Mouse (Mus musculus): ENCODE measurements around the gene Plpp3. TPM values are rescaled to one million over a fixed set of nuclear protein-coding genes. Genes with fewer than 3 reads are reported as not detected.

Gene Plpp3
- total and polyA plus RNA-seq, 2 experiments from 2014 or later: 167 to 180 TPM

DNA sequence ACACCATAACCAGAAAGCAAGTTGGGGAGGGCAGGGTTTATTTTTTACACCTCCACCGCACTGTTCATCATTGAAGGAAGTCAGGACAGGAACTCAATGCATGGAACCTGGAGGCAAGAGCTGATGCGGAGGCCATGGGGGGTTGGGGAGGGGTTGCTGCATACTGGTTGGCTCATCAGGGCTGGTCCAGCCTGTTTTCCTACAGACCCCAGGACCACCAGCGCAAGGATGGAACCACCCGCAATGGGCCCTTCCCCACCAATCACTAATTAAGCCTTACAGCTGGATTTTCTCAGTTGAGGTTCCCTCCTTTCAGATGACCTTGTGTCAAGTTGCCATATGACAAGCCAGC is 46.5 kb upstream of the Plpp3 start:
- TF ChIP-seq CTCF (IDR thresholded peaks at IDR 0.05; ENCODE audit: low read depth): no peak
- 43% methylated on average over 4 of the region's 4 CpGs for WGBS
- no peaks in the 10 kb centered on the region for H3K9me3 ChIP-seq (ENCODE audit: low read length)
- H3K9ac ChIP-seq (replicated peaks; ENCODE audit: low read length): peak overlapping the region; percentile 90; the same call in 1 of the 2 replicates
- H3K36me3 ChIP-seq (ENCODE audit: insufficient read depth, low read length): no peaks in the 10 kb centered on the region
- H3K4me3 ChIP-seq (ENCODE audit: low read length): peak overlapping the region; percentile 79
- ATAC-seq (peak; percentile 25), DNase-seq (ENCODE audit: low spot score) (no peak)
- peak overlapping the region; percentile 68 for H3K4me2 ChIP-seq (ENCODE audit: low read depth, low read length)
- peak overlapping the region; percentile 94 for H3K27ac ChIP-seq
- peaks cover 14% of the 10 kb centered on the region; the same call in 1 of the 2 replicates for H3K4me1 ChIP-seq (ENCODE audit: insufficient read depth, low read length)
- H3K27me3 ChIP-seq (ENCODE audit: insufficient read depth, low read length): no peaks in the 10 kb centered on the region

DNA sequence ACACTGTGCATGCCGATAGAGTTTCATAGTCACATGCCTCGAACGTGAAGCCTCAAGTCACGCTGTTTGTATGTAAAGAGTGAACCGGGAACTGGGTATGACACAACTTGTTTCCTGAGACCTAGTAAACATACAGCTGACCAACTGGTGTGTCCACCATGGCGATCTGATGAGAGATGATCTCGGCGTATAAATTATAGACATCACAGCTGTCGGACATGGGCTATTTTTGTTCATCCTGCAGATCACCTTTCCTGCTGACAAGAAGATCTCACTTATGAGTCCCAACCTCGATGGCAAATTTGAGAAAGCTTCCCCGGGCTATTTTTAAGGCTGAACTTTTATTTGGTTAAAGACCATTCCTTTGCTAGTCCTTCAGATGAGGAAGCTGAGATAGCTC is 45.4 kb upstream of the Plpp3 start:
- DNase-seq (ENCODE audit: low spot score) (no peak), ATAC-seq (no peak)
- no peaks in the 10 kb centered on the region for H3K36me3 ChIP-seq (ENCODE audit: insufficient read depth, low read length)
- peaks cover 14% of the 10 kb centered on the region; the same call in 1 of the 2 replicates for H3K4me1 ChIP-seq (ENCODE audit: insufficient read depth, low read length)
- H3K27me3 ChIP-seq (ENCODE audit: insufficient read depth, low read length): no peaks in the 10 kb centered on the region
- no peak overlapping the region for H3K4me3 ChIP-seq (ENCODE audit: low read length)
- no peak overlapping the region for H3K27ac ChIP-seq
- no peaks in the 10 kb centered on the region for H3K9me3 ChIP-seq (ENCODE audit: low read length)
- 89% methylated on average over 11 of the region's 11 CpGs for WGBS
- no peak overlapping the region for H3K4me2 ChIP-seq (ENCODE audit: low read depth, low read length)
- no peak for TF ChIP-seq CTCF (IDR thresholded peaks at IDR 0.05; ENCODE audit: low read depth)
- H3K9ac ChIP-seq (replicated peaks; ENCODE audit: low read length): no peak overlapping the region

GRCm38 (mm10) chr4:105113042-105113441 is 44.1 kb upstream of the Plpp3 start:
- WGBS: 93% methylated on average over 5 of the region's 5 CpGs
- Histone ChIP-seq H3K4me2 (ENCODE audit: low read depth, low read length) (no peak overlapping the region), H3K9ac (replicated peaks; ENCODE audit: low read length) (no peak overlapping the region), H3K27me3 (ENCODE audit: insufficient read depth, low read length) (no peaks in the 10 kb centered on the region), H3K27ac (no peak overlapping the region), H3K36me3 (ENCODE audit: insufficient read depth, low read length) (no peaks in the 10 kb centered on the region), H3K4me1 (ENCODE audit: insufficient read depth, low read length) (peaks cover 12% of the 10 kb centered on the region; the same call in 1 of the 2 replicates), H3K4me3 (ENCODE audit: low read length) (no peak overlapping the region), H3K9me3 (ENCODE audit: low read length) (no peaks in the 10 kb centered on the region)
- DNase-seq (ENCODE audit: low spot score) (no peak), ATAC-seq (no peak)
- no peak for TF ChIP-seq CTCF (IDR thresholded peaks at IDR 0.05; ENCODE audit: low read depth)

GRCm38 (mm10) chr4:105113468-105113867 is 43.7 kb upstream of the Plpp3 start:
- DNase-seq (ENCODE audit: low spot score) (no peak), ATAC-seq (no peak)
- Histone ChIP-seq H3K4me1 (ENCODE audit: insufficient read depth, low read length) (peaks cover 7% of the 10 kb centered on the region; the same call in 1 of the 2 replicates), H3K27ac (no peak overlapping the region), H3K9me3 (ENCODE audit: low read length) (no peaks in the 10 kb centered on the region), H3K4me2 (ENCODE audit: low read depth, low read length) (no peak overlapping the region), H3K9ac (replicated peaks; ENCODE audit: low read length) (no peak overlapping the region), H3K4me3 (ENCODE audit: low read length) (no peak overlapping the region), H3K36me3 (ENCODE audit: insufficient read depth, low read length) (no peaks in the 10 kb centered on the region), H3K27me3 (ENCODE audit: insufficient read depth, low read length) (no peaks in the 10 kb centered on the region)
- 87% methylated on average over 3 of the region's 3 CpGs for WGBS
- TF ChIP-seq CTCF (IDR thresholded peaks at IDR 0.05; ENCODE audit: low read depth): no peak

DNA sequence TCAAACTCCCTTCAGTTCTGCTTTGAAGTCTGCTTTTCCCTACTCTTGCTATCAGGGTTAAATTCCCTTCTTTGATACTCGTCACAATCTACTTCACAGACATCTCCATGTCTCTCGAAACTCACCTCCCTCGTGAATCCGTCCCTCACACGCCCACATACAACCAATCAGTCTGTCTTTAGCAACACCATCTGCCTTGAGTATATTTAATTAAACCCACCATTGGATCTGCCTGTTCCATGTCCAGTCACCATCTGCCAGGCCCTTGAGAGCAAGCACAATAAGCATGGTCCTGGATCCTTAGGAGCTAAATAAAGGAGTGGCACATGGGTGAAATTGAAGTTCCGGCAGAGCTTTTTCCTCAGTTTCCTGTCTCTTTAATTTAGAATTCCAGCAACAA is 36.1 kb upstream of the Plpp3 start:
- 54% methylated on average over 6 of the region's 6 CpGs for WGBS
- TF ChIP-seq CTCF (IDR thresholded peaks at IDR 0.05; ENCODE audit: low read depth): no peak
- no peak for ATAC-seq
- Histone ChIP-seq H3K9ac (replicated peaks; ENCODE audit: low read length) (no peak overlapping the region), H3K36me3 (ENCODE audit: insufficient read depth, low read length) (no peaks in the 10 kb centered on the region), H3K27ac (no peak overlapping the region), H3K4me1 (ENCODE audit: insufficient read depth, low read length) (no peaks in the 10 kb centered on the region), H3K9me3 (ENCODE audit: low read length) (no peaks in the 10 kb centered on the region), H3K4me3 (ENCODE audit: low read length) (no peak overlapping the region), H3K27me3 (ENCODE audit: insufficient read depth, low read length) (no peaks in the 10 kb centered on the region), H3K4me2 (ENCODE audit: low read depth, low read length) (no peak overlapping the region)
- peak; percentile 43 for DNase-seq (ENCODE audit: low spot score)

GRCm38 (mm10) chr4:105122429-105122828 is 34.7 kb upstream of the Plpp3 start:
- WGBS: 51% methylated on average over 7 of the region's 8 CpGs

GRCm38 (mm10) chr4:105129212-105129611 is 27.9 kb upstream of the Plpp3 start:
- TF ChIP-seq CTCF (IDR thresholded peaks at IDR 0.05; ENCODE audit: low read depth): no peak
- no peaks in the 10 kb centered on the region for H3K36me3 ChIP-seq (ENCODE audit: insufficient read depth, low read length)
- ATAC-seq (no peak), DNase-seq (ENCODE audit: low spot score) (no peak)
- H3K27ac ChIP-seq: no peak overlapping the region
- H3K9me3 ChIP-seq (ENCODE audit: low read length): no peaks in the 10 kb centered on the region
- no peak overlapping the region for H3K4me2 ChIP-seq (ENCODE audit: low read depth, low read length)
- no peaks in the 10 kb centered on the region for H3K27me3 ChIP-seq (ENCODE audit: insufficient read depth, low read length)
- H3K9ac ChIP-seq (replicated peaks; ENCODE audit: low read length): no peak overlapping the region
- H3K4me1 ChIP-seq (ENCODE audit: insufficient read depth, low read length): no peaks in the 10 kb centered on the region
- WGBS: 62% methylated on average over 7 of the region's 7 CpGs
- H3K4me3 ChIP-seq (ENCODE audit: low read length): no peak overlapping the region

More at GRCm38 (mm10) chr4:105122429-105122828, 34.7 kb upstream of the Plpp3 start:
- ATAC-seq (no peak), DNase-seq (ENCODE audit: low spot score) (peak; percentile 75)
- H3K4me1 ChIP-seq (ENCODE audit: insufficient read depth, low read length): no peaks in the 10 kb centered on the region
- no peak overlapping the region for H3K9ac ChIP-seq (replicated peaks; ENCODE audit: low read length)
- no peaks in the 10 kb centered on the region for H3K9me3 ChIP-seq (ENCODE audit: low read length)
- H3K4me3 ChIP-seq (ENCODE audit: low read length): no peak overlapping the region
- H3K27ac ChIP-seq: no peak overlapping the region
- no peak overlapping the region for H3K4me2 ChIP-seq (ENCODE audit: low read depth, low read length)
- peak; percentile 63 for TF ChIP-seq CTCF (IDR thresholded peaks at IDR 0.05; ENCODE audit: low read depth)
- no peaks in the 10 kb centered on the region for H3K27me3 ChIP-seq (ENCODE audit: insufficient read depth, low read length)
- H3K36me3 ChIP-seq (ENCODE audit: insufficient read depth, low read length): no peaks in the 10 kb centered on the region
